Mouse (Mus musculus): ENCODE data around the gene Prss33.
A peak's percentile ranks its signal among the peaks of the same experiment; 100 is the strongest.
"Not testable (repeated sequence)": the region's sequence is repeated elsewhere in the genome, so short reads cannot be mapped to it uniquely, and the experiment has no call there.

The Prss33 gene

DNA sequence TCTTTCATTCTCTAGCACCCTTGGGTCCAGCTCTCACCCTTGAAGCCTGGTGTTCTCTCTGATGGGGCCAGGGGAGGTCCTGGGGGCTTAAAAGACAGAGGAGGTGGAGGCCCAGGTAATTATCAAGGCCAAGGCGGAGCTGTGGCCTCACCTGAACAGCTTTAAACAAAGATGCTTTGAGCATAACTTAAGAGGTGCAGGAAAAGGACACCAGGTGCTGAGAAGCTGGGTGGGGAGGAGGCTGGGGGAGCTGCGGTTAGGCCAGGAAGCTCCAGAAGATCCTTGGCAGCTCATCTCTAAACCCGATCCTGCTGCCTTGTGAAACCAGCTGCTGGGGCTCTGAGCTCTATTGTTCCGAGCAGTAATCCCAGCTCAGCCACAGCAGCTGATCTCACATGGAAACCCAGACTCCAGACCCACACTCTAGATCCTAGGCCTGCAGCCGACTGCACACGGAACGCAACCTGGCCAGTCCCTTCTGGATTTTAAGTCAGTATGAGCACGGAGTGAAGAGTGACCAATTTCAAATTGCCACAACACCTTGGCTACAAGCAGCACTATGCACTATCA is at the start of gene Prss33:
Prss33 (minus strand) TSS at position 51 of the 570 bp plus-strand sequence.
- DNase-seq: no peak

DNA sequence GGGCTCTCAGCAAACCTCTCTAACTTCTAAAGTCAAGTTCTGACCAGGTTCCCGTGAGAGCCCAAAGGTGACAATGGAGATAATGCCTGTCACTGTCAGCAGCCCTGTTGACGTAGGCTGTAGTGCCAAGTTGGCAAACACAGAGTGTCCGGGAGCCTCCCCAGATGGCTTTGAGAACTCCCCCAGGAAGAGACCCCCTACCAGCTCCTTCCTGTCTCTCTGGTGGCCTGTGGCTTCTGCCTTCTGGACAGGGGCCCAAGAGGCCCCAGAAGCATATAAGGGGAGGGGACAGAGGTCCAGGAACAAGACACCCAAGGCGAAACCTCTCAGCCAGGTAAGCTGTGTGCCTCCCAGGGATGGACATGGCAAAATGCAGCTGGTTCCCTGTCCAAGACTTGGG is 44.7 kb upstream of the Prss33 start, which contains the start of the genes Dcpp1 and Dcpp2:
Dcpp1 (plus strand) TSS at position 301 of the 400 bp plus-strand sequence.
Dcpp2 (plus strand) TSS at position 305 of the 400 bp plus-strand sequence.
- DNase-seq: not testable (repeated sequence)

DNA sequence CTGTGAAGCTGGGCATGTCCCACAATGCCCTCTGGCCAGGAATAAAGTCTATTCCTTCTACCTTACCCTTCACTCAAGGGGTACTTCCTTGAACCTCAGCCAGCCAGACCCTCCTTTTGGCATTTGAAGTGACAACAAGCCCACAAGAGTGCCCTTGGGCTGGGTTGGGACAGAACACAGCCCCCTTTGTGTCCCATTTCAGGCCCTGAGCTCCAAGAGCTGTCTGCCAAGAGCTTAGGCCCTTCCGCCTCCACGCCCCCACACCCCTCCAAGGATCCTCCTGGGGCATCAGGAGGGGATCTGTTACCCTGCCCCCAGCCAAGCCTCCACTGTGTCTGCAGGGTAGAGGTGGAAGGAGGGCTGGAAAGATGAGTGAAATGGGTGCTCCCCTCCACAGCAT is 41.3 kb upstream of the Prss33 start:
- no peak for DNase-seq

DNA sequence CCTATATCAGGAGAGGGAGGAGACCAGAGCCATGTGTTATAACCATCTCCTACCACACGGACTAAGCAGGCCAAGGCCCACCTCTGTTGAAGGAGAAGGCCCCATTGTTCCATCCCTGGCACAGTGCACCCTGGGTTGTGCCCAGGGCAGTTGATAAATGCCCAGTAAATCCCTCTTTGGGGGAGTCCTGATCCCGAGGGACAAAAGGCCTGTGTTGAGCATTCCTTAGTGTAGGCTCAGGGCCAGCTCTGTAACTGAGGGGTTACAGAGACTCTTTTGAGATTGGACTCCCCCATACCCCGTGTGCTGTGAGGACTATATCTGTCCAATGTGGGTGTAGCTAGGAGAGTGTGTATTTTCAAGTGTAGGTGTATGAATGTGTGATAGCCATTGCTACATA is 40.9 kb upstream of the Prss33 start:
- DNase-seq: no peak

DNA sequence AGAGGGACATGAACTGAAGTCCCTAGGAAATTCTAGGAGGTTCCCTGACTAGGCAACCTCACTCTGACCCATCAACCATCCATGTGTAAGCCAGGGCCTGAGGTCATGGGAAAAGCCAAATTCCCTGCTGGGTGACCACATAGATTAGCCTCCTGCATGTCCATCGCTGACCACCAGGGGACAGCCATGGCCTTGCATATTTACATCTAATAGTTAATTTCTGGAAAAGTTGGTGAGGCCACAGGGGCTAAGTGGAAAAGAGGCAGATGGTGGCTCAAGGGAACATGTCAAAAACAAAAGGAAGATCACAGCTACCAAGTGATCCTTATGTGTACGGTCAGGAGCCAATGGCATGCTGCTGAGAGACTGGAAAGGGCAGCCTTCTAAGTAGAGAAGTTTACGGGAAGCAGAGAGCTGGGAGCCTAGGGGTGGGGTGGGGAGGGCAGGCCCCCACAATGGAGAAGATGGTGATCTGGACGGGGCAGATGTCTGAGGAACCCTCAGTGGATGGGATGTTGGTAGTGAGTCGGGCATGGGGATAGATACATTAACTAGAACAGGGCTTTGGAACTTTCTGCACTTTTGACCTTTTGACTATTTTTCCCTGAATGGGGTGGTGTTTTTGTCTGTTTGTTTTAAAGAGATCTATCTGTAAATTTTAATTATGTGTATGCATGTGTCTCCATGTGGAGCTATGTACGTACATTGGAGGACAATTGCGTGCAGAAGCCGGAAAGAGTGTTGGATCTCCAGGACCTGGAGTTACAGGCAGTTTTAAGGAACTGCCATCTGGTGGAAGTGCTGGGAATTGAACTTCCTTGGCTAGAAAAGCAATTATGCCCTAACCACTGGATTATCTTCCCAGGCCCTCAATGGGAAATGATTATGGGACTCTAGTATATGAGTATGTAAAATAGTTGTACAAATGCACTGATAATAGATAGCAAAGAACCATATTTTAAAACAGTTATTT is 38.3 kb upstream of the Prss33 start:
- DNase-seq: peak; percentile 29

DNA sequence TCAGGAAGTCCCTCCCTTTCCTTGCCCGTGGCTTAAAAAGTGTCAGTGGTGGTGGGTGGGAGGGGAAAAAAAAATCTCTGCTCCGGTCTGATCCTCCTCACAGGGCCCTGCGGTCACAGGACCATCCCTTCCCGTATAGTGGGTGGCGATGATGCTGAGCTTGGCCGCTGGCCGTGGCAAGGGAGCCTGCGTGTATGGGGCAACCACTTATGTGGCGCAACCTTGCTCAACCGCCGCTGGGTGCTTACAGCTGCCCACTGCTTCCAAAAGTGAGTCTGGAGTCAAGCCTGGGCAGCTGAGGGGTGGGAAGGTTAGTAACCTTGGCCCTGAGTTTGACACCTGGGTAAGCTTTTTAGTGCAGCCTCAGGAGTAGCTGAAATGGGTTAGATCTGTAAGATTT is 32.7 kb upstream of the Prss33 start:
- peak; percentile 7 for DNase-seq

DNA sequence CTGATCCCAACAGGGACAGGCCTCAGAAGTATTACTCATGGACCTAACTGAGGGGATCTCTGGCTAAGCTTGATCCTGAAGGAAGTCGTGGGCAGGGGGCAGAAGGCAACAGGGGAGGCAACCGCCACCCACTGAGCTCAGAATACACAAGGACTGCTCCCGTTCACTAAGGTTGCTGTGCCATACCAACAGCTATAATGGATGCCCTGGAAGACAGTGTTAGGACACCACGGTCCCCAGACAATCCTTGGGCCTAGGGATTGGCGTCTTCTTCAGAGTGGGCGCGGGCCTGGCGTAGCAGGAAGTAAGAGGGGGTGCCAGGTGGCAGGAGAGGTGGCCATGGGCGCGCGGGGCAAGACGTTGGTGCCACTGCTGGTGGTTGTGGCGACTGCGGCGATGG is 31.9 kb upstream of the Prss33 start, which contains the start of gene Prss21:
Prss21 (plus strand) TSS at position 301 of the 400 bp plus-strand sequence.
- DNase-seq: no peak

DNA sequence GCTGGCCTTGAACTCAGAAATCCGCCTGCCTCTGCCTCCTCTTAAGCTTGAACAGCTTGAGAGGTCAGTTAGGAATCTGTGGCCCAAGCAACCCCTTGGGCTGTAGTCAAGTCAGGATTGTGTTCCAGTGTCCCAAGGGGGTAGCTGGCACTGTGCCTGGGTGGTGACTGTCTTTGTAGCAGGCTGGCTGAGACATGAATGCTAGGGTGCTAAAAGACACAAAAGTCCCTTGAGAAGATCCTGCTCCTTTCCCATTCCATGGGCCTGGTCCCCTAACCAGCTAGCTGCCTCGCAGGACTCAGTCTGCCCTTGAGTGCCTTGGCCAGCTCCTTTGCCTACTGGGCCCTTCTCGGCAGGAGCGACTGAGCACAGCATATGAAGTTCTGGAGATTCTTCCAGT is 27.1 kb upstream of the Prss33 start:
- DNase-seq: no peak

DNA sequence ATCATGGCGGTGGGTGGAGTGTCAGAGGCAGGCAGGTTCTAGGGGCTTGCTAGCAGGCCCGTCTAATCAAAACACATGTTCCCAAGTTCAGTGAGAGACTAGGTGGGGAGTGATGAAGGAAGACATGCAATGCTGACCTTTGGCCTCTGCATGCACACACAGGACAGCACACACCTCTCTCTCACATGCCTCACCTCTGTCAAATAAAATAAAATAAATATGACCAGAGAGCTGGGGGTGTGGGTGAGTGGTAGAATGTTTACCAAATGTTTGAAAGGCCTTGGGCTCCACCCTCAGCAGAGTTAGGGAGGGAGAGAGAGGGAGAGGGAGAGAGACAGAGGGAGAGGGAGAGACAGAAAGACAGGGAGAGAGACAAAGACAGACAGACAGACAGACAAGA is 22.1 kb upstream of the Prss33 start:
- no peak for DNase-seq

DNA sequence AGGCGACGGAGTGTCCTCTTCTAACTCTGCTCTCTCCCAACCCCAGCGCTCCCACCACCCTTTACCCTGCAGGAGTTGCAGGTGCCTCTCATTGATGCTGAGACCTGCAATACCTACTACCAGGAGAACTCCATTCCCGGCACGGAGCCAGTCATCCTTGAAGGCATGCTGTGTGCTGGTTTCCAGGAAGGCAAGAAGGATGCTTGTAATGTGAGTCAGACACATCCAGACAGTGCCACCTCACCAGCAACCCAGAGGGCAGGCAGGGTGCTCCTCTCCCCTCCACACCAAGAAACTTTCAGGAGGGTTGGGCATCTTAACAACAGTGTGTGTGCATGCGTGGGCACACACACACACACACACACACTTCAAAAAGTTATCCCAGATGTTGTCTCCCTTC is 21.3 kb upstream of the Prss33 start:
- DNase-seq: no peak

DNA sequence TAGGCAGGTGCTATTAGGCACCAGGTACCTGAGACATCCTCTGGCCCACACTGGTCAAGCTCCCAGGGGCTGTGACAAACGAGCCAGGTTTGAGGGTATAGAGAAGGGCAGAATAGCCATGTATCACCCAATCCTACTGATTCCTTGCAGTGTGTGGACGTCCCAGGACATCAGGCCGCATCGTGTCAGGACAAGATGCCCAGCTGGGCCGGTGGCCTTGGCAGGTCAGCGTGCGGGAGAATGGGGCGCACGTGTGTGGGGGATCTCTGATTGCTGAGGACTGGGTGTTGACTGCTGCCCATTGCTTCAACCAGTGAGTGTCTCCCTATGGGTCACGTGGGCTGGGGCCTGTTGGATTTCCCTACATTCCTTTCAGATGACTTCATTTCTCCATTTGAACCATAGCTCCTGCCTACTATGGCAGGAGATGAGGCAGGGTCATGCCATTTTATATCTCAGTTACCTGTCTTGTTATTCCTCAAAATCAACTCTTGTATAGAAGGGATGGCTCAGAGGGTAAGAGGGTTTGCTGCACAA is 18.4 kb upstream of the Prss33 start:
- no peak for DNase-seq

DNA sequence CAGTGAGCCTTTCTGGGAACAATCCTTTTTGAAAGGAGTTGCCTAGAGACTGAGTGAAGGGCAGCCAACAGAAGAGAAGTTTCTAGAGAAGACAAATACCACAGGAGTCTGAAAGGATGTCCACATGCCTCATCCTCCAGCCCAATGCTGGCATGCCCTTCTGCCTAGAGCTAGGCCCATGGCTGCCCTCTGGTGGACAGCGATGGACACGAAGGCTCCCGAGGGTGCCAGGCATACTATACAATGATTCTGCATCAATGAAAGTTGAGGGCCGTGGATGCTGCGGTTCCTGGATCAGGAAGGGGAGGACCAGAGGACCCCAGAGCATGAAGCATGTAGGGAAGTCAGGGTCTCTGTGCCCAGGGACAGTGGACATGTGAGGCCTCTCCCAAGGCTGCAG is 17.4 kb upstream of the Prss33 start:
- peak; percentile 71 for DNase-seq

DNA sequence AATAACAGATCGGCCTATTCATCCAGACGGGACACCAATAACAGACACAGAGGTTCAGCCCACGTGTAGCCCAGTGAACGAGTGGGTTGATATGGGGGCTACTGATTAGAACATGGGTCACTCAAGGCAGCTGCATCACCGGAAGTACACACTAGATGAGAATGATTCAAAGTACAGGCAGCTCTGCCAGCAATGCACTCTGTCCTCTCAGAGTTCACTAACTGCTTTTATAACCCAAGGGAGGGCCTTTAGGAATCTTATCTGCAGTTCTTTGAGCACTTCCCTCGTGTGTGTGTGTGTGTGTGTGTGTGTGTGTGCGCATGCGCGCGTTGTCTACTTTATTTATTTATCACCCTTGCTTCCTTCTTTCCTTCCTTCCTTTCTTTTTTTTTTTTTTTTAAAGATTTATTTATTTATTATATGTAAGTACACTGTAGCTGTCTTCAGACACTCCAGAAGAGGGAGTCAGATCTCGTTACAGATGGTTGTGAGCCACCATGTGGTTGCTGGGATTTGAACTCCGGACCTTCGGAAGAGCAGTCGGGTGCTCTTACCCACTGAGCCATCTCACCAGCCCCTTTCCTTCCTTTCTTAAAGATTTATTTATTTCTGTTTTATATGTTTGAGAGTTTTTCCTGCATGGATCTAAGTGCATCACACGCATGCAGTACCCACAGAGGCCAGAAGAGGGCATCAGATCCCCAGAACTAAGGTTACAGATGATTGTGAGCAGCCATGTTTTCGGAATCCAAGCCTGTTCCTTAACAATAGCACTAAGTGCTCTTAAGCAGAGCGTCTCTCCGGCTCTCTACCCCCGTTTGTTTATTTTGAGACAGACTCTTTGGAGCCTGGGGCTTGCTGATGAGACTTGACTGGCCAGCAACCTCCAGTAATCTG is 15.2 kb upstream of the Prss33 start:
- peak; percentile 61 for DNase-seq

DNA sequence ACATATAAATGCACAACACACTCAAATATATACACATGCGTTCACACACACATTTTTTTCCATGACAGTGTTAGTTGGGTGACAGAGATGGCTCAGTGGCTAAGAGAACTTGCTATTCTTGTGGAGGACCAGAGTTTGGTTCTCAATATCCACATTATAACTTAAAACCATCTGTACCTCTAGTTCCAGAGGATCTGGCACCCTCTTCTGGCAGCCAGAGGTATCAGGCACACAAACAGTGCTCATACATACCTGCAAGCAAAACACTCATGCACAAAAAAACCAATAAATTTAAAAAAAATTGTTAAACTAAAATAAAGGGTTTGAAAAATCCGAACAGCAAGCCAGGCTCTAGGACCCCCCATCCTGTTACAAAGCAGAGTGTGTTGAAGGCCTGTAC is 14.2 kb upstream of the Prss33 start:
- no peak for DNase-seq

DNA sequence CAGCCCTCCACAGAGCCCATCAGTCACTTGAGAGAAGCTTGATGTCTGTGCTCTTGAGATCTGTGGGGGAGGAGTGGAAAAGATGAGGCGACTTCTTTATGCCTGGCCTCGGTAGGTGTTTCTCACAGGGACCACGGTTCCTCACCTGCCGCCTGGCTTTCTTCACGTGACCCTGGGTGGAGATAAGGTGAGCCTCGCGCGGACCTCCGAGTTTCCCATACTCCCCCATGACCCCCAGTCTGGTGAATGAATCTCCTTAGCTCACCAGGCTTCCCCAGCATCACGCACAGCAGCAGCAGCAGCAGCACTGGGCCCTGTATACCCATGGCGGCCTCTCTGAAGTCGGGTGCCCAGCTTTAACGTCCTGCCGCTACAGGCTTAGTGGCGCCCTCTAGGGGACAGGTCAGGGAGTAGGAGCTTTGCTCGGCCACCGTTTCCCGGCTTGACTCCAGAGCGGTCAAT is 8.0 kb upstream of the Prss33 start, which contains the start of the genes Prss32 and Prss41:
Prss32 (plus strand) TSS at position 44 of the 462 bp plus-strand sequence.
Prss41 (minus strand) TSS at position 361 of the 462 bp plus-strand sequence.
- DNase-seq: peak; percentile 74

DNA sequence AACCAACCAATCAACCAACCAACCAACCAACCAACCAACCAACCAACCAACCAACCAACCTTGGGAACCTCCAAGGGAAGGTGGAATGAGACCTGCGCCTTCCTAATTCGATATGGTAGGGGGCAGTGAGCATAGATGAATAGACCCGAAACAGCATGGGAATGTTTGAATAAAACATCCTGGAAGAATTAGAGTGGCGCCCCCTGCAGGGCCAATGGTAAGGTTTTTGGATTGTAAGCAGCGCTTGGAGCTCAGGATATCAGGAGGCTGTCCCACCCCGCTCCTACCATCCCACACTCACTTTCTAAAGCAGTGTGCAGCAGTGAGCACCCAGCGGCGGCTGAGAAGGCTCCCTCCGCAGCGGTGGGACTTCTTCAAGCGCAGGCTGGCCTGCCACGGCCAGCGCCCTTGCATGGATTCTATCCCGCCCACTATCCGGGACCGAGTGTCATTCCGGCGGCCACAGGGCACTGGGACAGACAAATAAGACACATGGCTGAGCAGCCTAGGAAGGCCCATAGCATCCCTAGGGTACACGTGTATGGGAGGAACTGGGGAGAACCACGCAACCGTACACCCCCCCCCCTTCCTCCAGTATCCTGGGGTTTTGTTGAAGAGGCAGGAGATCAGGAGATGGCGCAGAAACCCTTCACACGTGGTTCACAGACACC is 7.4 kb upstream of the Prss33 start:
- DNase-seq: peak; percentile 34

DNA sequence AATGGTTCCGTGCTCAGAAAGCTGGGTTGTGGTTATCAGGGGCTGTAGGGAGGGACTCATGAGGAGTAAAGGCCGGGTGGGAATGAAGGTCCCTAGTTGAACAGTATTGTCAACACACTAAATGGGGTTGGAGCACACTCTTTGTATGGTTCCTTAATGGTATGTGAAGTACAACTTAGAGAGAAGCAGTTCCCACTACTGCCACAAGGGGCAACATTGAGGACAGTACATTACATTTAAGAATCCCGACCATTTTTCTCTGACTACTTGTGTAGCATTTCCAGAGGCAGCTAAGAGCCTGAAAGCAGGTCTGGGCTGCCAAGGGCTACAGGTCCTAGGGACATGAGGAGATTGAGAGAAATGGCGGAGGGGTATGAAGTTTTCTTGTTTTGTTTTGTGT is 5.3 kb upstream of the Prss33 start:
- DNase-seq: peak; percentile 60

DNA sequence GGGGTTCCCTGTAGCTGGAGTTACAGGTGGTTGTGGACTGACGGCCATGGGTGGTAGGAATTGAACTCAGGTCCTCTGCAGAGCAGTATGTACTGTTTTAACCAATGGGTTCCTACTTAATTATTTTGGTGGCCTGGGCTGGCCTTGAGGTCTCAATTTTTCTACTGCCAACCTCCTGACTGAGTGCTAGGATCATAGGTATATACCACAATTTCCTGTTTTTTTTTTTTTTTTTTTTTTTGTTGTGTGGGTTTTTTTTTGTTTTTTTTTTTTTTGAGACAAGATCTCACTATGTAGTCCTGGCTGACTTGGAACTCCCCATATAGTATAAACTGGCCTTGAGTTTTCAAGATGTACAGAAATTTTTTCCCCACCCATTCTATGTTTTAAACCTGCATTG is 4.7 kb downstream of the Prss33 start:
- DNase-seq: no peak

DNA sequence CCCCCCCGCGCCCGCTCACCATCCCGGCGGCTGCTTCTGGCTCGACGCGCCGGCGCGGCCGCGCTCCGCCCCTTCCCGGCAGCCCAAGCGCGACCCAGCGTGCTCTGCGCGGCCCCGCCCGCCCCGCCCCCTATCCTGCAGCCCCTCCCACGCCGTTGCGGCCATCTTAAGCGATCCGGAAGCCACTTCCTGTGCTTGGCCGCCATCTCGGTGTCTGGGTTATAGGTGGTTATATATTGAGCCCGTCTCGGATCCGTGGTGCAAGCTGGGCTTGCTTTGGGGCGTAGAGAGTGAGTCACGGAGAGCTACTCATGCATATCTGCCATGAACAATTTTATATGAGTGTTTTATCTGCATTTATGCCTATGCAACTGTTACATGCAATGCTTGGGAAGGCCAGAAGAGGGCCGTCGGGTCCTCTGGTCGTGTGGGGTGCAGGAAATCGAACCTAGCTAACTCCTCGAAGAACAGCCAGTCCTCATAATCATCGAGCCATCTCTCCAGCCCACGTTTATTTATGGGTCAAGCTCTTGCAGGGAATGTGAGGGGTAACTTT is 6.7 kb downstream of the Prss33 start, which contains the start of gene Elob:
Elob (minus strand) TSS at position 73 of the 556 bp plus-strand sequence.
- DNase-seq: peak; percentile 93

DNA sequence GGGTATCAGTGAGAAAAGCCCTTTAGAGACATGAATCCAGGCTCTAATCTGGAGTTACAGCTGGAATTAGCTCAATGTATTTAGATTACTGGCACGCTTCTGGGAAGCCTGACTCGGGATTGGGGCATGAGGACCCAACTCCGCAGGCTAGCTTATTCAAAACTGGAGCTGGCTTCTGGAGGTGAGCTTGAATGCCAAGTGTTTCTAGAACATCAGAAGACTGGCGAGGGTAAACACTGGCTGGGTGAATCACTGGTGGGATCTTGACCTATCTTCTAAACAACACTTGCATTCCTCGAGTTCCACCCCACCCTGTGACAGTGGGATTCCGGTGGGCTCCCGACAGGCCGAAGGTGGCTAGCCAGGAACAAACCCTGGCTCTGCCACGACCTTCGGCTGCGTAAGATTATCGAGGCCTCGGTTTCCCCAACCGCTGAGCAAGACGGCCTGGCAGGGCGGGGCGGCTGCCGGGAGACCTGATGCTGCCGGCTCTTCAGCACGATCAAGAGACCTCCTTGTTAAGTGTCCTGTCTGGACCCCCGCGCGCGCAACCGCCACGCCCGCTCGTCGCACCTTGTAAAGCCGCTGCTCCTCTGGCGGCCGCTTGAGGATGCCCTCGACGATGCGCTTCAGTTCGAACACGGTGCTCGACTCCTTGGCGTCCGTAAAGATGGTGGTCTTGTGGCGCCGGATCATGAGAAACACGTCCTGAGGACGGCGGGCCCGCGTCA is 7.4 kb downstream of the Prss33 start:
- peak; percentile 79 for DNase-seq

DNA sequence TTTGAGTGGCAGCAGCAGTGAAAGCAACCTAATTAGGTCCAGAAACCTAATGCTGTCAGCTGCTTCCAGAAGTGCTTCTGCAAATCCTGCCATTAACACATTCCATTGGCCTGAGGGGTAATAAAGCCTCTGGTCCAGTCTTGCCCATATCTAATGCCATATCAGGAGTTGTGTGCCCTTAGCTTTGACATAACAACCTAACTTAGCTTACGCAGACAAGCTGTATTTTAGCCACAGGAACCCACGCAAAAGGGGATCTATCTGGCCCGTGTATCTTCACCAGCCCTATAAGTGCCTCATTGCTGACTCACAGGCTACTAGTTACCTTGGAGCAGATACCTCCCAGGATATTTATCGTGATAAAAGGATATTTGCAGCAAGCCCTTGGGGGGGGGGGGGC is 10.3 kb downstream of the Prss33 start:
- no peak for DNase-seq

All from liver (tissue).